Mouse (Mus musculus) frontal cortex, adult (tissue): ENCODE measurements at regions not wholly inside any gene's neighbourhood (a gene's known extent, or its start where the extent isn't known, plus 50 kb on each side); places are given as distances from the start of the nearest gene placed in this dataset.
"Not testable (repeated sequence)": the region's sequence is repeated elsewhere in the genome, so short reads cannot be mapped to it uniquely, and the experiment has no call there.

Experiments used
- ATAC-seq: cut with Nextera tagmentation; 2 replicates; pipeline ENCODE4 v1.9.2; 2017; ENCODE audit warnings: mild to moderate bottlenecking, moderate library complexity, mixed read lengths; ENCODE audit not compliant: low TSS enrichment

DNA sequence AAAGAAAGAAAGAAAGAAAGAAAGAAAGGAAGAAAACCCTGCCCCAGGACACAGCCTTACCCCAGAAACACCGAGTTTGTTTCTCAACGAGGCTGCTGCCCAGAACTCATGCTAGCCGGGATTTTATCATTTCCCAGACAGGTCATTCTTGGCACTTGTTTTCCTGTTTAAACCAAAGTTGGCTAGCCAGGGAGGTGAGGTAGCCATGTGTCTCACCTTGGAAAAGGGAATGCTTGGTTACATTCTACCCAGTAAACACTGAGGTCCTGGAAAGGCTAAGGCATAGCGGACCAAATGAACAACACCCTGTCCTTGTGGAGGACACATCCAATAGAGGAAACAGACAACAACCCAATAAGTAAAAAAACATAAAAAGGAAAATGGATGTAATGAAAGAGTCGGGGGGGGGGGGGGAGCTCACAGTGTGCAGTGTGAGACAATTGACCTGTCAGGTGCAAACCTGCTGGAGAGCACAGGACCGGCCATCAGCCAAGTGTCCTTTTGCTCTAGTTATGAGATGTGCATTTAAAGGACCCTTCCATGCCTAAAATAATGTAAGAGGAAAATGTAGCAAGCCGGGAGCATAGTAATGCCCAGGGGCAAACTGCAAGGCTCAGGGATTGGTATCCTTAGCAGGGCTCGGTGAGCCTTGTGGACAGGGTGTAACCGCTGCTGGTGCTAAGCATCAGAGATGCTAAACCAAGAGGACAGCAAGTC lies 78.2 kb upstream of the Fzd7 start:
- no peak for ATAC-seq

DNA sequence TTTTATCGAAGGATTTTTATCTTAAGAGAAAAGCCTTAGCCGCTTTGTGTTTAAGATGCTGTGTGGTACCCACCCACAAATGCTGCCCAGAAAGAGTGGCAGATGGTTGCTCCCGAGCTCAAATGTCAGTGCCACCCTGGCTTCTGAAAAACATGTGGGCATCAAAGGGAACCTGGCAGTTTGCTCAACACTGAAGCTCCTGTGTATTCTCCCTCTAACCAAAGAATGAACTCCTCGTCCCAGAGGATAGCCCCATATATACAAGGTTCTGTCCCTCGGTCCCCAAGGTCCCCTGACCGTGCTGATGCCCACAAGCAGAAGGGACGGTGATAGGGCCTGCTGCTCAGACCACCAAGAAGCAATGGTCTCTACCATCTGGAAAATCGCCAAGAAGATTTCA lies 76.9 kb upstream of the Fzd7 start:
- no peak for ATAC-seq

DNA sequence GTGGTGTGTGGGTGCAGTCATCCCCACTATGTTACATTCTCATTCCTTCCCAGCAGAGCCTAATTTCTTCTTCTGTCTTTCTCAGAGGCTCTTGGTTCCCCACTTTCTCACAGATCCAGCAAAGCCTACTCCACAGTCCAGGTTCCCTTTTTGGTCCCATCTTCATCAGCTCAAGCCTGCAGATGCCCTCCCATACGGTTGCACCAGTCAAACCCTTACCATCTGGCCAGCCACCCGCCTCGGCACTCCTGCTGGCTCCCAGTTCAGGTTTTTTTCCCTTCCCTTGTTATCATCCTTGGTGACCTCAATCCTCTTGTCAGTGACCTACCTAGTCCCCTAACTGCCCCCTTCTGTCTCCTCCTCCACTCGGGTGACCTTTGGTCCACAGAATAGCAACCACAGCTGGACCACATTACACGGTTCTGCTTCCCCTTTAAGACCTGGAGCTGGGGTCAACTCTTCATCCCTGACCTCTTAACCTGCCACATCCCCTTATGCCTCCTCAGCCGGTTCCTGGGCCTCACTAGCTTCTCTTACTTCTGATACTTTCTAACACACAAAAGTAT lies 75.4 kb upstream of the Fzd7 start:
- ATAC-seq: no peak

DNA sequence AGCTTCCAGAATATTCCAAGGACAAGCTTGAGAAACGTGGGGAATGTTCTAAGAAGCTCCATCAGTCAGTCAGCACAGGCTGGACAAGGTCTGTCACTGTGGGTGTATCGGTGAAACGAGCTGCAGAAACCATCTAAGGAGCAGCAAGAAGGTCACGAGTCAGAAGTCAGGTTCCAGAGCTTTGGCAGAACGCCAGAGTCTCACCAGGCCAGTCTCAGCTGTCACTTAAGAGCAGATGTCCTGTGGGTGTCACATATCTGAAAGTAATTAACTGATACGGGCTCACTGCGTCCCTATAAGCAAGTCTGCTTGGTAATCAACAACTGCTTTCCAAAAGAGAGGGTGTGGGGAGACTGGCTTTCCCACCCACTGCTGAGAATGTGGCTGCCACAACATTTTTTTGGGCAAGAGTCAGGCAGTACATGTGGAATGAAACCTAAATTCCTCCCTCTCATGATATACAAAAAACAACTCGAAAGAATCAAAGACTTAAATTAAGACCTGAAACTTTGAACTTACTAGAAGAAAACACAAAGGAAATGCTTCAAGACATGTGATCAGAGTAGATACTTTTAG lies 72.6 kb upstream of the Fzd7 start:
- ATAC-seq: no peak

DNA sequence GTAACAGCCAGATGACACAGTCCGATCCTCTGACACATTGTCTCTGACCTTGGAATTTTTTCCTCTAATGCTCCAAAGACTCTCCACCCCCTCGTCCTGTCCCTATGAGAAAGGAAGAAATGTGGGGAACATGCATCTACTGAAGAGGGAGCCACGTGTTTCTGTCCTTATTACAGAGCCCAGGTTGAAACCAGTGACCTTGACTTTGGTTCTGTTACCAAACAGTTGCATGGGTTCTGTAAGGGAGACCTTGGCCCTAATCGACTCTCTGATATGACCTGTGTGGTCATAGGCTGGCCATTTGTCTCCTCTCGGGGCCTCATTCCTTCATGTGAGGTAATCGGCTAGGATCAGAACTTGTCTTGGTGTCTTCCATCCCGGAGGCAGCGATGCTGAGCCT lies 69.0 kb upstream of the Fzd7 start:
- ATAC-seq: no peak

DNA sequence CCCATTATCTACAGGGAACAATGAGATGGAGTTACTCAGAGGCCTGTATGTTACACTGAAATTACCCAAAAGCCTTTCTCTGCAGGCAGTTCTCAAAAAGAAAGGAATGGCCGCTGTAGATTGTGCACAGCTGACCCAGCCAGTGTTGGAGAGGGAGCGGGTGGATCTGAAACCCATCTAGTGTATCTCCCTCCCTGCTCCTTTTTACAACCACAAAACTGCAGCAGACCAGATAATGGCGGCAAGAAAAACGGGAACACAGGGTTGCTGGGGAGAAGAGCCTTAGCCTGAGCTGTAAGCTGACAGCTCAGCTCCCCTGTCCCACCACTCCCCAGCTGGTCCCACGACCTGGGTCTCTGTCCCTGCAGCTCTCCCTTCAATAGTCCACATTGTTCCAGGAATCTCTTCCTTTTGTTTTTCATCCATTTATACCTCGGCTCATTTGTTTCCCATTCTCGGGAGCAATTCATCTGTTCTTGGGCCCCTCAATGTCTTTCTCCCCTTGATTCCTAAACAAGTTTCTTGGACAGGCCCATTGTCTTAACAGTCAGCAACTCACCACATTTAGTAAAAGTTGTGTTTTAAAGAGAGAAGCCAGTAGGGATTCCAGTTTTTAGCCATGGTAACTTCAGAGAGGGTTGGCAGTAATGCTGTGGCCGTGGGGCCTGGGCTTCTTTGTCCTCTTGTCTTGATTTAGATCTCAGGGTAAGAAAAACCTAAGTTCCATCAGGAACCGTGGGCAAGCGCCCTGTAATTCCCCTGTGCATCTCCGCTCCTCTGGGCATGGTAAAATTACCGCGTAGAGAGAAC lies 67.6 kb upstream of the Fzd7 start:
- ATAC-seq: no peak

DNA sequence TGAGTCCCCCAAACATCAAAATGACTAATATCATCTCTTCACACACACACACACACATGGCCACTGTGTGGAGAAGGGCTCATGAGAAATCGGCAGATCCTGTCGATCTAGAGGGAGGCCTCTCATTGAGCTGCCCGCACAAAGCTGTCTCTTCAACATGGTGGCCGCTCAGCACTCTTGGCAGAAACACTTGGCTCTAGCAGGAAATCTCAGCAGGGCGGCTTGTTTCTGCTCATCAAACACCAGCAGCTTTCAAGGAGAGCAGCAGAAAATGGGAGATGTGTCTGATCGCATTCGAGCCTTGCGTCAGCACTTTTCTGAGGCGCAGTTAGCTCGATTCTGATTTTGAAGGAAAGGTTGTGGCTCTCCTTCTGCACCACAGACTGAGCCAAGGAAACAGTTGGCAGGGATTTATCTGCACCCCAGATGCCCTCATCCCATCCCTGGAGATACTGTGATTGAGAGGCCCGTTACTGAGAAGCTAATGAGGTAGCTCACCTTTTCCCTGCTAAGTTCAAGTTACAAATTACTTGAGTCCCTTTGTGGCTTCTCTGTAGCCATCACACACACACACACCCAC lies 66.4 kb upstream of the Fzd7 start:
- ATAC-seq: peak; percentile 65

DNA sequence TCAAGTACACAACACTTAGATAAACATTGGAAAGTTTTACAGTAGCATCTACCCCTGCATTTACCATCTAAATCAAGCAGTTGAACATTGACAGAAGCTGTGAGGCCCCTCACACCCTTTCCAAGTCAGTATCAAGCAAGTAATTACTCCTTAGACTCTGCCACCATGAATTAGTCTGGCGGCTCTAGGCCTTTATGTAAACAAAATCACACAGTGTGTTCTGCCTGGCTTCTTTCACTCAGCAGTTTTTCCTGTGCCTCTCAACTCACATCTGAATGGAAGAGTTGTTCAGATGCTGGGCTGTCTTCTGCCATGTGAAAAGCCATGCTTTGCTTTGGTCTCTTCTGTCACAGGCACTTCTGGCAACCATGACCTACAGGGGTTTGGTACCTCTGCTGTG lies 64.9 kb upstream of the Fzd7 start:
- no peak for ATAC-seq

DNA sequence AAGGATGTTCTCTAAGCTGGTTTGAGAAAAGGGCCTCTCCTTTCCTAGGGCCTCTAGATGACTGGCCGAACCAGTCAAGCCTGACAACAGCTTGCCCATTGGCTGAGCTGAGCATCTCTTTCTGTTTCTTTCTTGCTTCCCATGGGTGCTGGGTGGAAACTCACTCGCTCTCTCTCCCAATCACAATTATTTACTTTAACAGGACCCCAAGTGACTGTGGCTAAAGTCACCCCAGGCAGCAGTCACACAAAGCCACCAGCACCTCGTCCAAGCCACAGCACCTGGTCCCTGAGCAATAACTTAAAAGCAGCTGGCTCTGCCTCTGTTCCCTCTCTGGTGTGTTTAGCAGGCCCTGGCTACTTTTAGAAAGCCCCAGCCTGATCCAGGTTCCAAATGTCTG lies 64.3 kb upstream of the Fzd7 start:
- ATAC-seq: no peak

DNA sequence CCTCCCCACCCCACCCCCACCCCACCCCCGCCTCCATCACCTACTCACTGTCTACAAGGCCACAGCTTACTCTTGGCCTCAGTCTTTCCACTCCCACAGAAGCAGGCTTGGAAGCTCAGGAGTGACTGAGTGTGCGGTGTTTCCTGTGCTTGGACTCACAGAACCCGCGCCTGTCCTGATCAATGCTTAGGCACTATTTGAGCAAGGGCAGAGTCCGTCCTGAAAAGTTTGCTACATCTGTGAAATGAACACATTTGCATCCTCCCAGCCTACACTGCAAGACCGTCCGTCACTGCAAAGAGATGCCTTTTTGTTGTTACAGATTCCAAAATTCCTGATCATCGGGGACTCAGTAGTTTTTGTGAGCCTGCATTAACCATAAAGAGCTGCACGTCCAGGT lies 63.5 kb upstream of the Fzd7 start:
- no peak for ATAC-seq

DNA sequence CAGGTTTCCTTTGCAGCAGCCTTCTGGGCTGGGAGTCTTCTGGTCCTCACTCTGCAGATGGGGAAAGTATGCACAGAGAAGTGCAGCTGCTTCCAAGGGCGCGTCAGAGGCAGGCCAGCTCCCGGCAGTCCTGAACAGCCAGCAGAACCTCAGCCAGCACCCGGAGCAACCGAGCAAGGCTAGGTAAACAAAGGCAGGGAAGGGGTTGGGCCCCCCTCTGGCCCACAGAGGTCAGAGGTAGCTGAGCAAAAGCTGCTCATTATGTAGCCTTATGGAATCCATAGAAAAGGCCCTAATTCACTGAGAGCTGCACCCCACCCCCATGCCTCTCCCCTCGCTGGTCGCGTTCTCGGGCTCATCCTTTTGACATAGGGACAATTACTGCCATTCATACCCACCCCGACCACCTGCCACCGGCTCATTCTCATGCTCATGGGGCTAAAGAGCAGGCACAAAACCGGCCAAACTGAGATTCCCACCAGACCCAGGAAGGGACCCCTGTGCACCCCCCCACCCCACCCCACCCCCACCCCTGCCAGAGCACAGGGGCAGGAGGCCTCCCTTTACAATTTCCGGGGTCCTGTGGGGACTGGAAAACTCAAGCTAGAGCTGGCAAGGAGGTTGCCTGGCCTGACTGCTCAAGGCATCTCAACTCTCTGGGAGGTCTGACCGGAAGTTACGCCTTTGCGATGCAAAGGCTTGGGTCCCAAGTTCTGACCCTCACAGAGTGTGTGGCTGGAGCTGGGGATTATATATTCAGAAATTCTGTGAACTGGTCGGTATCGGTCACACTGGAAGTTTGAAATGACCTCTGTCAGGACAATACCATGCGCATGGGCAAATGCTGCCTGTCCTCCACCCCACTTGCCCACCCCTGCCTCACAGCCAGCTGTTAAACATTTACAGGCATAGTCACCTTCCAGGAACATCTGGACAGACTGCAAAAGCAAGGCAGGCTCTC lies 59.0 kb upstream of the Fzd7 start:
- ATAC-seq: peak; percentile 47; the same call in 1 of the 2 replicates

DNA sequence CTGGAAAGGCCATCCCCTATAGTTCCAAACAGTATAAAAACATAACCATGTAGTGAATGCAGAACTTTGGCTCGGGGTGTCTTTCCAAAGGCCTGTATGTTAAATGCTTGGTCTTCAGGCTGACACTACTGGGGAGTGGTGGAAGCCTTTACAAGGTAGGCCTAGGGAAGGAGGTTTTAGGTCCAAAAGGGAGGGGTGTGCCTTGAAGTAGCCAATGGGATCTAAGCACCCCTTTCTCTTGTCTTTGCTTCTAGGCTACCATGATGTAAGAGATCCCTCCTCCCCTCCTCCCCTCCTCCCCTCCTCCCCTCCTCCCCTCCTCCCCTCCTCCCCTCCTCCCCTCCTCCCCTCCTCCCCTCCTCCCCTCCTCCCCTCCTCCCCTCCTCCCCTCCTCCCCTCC lies 56.5 kb upstream of the Fzd7 start:
- not testable (repeated sequence) for ATAC-seq

DNA sequence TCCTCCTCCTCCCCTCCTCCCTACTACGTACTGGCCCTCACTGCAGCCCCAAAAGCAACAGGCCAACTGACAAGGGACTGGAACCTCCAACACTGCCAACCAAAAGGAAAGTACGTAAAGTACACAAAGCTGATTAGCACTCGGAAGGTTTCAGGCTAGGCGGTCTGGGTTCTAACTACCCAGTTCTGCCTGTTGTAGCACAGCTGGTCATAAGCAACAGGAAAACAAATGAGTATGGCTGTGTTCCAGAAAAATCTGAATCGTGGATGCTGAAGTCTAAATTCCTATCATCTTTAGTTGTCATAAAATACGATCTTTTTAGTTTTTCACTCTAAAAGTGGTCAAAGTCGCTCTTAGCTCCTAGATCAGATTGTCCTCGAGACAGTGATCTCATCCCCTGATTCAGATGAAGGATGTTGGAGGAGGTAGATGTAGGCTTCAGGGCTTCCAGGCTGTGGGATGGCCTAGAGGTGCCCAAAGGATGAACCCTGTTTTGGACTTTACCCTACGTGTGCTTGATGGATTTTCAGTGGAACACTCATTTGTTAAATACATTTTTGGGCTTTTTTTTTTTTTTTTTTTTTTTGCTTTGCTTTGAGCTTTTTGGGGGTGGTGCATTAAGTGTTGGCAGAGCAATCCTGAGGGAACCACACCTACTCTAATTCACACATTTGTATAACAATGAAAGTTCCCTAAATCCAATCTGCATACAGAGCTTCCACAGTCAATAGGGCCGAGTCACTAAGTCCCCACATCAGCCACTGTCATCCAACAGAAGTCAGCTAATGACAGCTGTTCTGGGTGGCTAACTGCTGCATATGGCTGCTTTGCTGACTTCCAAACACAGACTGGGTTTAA lies 55.6 kb upstream of the Fzd7 start:
- ATAC-seq: no peak

DNA sequence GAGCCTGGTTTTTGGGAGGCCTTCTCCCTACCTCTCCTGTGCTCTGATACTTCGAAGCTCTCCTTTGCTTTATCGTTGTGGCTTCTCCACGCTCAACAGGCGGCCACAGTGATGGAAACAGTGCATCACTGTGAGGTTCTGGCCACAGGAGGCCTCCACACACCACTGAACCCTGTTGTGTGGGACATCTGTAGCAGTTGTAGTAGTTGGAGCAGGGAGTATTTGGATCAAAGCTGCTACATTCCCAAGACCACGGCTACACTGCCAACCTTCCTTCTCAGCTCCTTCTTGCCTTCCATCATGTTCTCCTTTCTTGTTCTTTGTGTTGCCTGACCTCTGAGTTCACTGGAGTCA lies 55.0 kb upstream of the Fzd7 start:
- ATAC-seq: peak; percentile 52; the same call in 1 of the 2 replicates

DNA sequence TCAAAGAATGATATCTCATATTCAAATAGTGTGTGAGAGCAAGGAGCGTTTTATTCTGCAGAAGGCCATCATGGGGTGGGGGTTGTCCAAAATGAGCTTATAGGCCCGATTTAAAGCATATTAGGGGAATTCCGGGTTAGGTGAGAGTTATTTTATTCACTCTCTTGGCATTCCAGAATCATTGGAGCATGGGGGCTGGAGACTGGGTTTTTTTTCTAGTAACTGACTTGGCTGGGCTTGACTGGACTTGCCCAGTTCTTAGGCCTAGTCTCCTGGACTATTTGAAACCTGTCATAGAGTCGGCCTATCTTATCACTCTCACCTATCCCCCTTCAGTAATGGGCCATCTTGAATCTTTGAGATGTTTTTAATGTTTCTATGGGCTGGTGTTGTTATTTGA lies 52.9 kb upstream of the Fzd7 start:
- no peak for ATAC-seq

DNA sequence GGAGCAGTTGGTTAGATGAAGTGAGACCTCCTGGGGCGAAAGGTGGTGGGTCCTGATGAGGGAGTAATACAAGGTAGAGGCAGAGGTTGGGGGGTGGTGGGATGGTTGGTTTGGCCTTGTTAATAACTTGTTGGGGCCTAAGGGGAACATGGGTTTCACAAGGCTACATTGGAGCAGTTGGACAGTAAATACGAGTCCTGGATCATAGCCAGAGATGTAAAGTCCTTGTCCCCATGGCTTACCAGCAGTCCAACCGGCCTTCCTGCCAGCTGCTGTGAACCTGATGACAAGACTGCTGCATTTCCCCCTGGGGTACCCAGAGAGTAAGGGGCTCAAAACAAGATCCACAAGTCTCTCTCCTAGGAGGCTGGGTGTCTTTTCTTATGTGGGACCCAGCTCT lies 52.0 kb upstream of the Fzd7 start:
- ATAC-seq: no peak

DNA sequence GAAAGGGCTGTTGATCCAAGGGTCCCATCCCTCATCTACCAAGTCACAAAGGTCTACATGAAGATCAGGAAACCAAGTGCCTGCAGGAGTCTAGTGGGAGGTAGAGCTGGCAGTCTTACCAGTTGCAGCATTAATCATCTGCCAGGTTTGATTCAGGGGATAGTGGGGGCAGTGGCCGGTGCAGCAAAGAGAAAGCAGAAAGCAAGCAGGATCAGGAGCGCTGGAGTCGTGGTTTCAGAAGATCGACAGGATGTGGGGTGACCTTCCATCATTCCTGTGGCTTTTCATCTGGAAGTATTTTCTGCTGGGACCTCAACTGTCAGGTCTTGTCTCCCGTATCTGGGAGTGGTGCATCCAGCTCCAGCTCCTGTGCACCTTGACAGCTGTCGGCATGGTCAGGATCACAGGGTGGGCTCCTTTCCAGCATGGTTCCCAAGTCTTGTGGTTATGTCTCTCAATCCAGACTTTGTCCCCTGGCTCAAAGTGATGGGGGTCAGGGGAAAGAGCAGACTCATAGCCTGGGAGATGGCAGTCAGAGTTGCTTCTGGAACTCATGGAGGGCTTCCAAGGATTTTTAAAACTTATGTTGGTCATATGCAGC lies 51.2 kb upstream of the Fzd7 start:
- ATAC-seq: no peak
